Mouse (Mus musculus) inflammation-experienced regulatory T-cells, adult 6 months (primary cell): ENCODE results near the gene Asic4. TPM values are rescaled to one million over a fixed set of nuclear protein-coding genes. Genes with fewer than 3 reads are reported as not detected.

ENCODE experiments used
- ATAC-seq: one replicate; pipeline ENCODE4 v1.8.0; 2017
- polyA plus RNA-seq, 3 experiments: library from polyadenylated mRNA; unstranded; fragments of 100-300 nt; shearing (Covaris generic); gene quantifications; one replicate each; pipeline ENCODE4 v1.2.1; 2017

Asic4 gene
- not detected for polyA plus RNA-seq

GRCm38 (mm10) chr1:75450314-75451005 is at the start of gene Asic4:
Asic4 (plus strand) TSS chr1:75450436.
- ATAC-seq = no peak

- ATAC-seq = no peak
These were observed 49.6 kb upstream of the Asic4 start for GRCm38 (mm10) chr1:75400493-75401115.

- ATAC-seq = no peak
These were observed 44.7 kb upstream of the Asic4 start for GRCm38 (mm10) chr1:75405547-75405946.

- no peak for ATAC-seq
These were observed 44.1 kb upstream of the Asic4 start for GRCm38 (mm10) chr1:75406173-75406572.

GRCm38 (mm10) chr1:75407056-75407455 is 43.2 kb upstream of the Asic4 start:
- no peak for ATAC-seq

GRCm38 (mm10) chr1:75408210-75408609 is 42.0 kb upstream of the Asic4 start:
- no peak for ATAC-seq

GRCm38 (mm10) chr1:75409950-75410349 is 40.3 kb upstream of the Asic4 start:
- no peak for ATAC-seq

- ATAC-seq = no peak
These were observed 38.0 kb upstream of the Asic4 start for GRCm38 (mm10) chr1:75412196-75412595.

- ATAC-seq = no peak
These were observed 36.5 kb upstream of the Asic4 start for GRCm38 (mm10) chr1:75413749-75414148.

- ATAC-seq = no peak
These were observed 28.4 kb upstream of the Asic4 start for GRCm38 (mm10) chr1:75421794-75422193.

- ATAC-seq = no peak
These were observed 27.9 kb upstream of the Asic4 start for GRCm38 (mm10) chr1:75422216-75422822.

- ATAC-seq = no peak
These were observed 27.3 kb upstream of the Asic4 start for GRCm38 (mm10) chr1:75422823-75423471.

GRCm38 (mm10) chr1:75423780-75424390 is 26.4 kb upstream of the Asic4 start:
- no peak for ATAC-seq

GRCm38 (mm10) chr1:75425796-75426471 is 24.3 kb upstream of the Asic4 start:
- ATAC-seq = no peak

GRCm38 (mm10) chr1:75435475-75436328 is 14.5 kb upstream of the Asic4 start, which contains the start of gene Gmppa:
Gmppa (plus strand) TSS chr1:75435930.
- ATAC-seq = peak; percentile 99

- ATAC-seq = no peak
These were observed 11.5 kb upstream of the Asic4 start for GRCm38 (mm10) chr1:75438782-75439181.

GRCm38 (mm10) chr1:75440661-75441060 is 9.6 kb upstream of the Asic4 start:
- no peak for ATAC-seq

GRCm38 (mm10) chr1:75441471-75441996 is 8.7 kb upstream of the Asic4 start:
- ATAC-seq = no peak

- ATAC-seq = no peak
These were observed 8.1 kb upstream of the Asic4 start for GRCm38 (mm10) chr1:75442171-75442570.

GRCm38 (mm10) chr1:75442811-75443210 is 7.4 kb upstream of the Asic4 start:
- ATAC-seq = no peak
